Mouse (Mus musculus) embryonic stem cell, embryonic (primary cell): ENCODE results near the gene Ntn3.

Experiments used
- CTCF ChIA-PET, 4 experiments: fragments of 300-600 bp in 2 of 4; fragments of 350-600 bp in 2 of 4; sonication (Branson Sonifier 250); formaldehyde crosslinking; loops; one replicate each; lab custom pipeline; 2022; ENCODE audit warnings: inconsistent platforms in 2 of 4; lab: Charles Lee
- POLR2A ChIA-PET, 4 experiments: fragments of 300-600 bp in 2 of 4; fragments of 350-600 bp in 2 of 4; sonication (Branson Sonifier 250); formaldehyde crosslinking; loops; one replicate each; lab custom pipeline; 2022; ENCODE audit warnings: antibody characterized with exemption in 4 of 4, inconsistent platforms in 1 of 4; lab: Charles Lee

Gene Ntn3

DNA sequence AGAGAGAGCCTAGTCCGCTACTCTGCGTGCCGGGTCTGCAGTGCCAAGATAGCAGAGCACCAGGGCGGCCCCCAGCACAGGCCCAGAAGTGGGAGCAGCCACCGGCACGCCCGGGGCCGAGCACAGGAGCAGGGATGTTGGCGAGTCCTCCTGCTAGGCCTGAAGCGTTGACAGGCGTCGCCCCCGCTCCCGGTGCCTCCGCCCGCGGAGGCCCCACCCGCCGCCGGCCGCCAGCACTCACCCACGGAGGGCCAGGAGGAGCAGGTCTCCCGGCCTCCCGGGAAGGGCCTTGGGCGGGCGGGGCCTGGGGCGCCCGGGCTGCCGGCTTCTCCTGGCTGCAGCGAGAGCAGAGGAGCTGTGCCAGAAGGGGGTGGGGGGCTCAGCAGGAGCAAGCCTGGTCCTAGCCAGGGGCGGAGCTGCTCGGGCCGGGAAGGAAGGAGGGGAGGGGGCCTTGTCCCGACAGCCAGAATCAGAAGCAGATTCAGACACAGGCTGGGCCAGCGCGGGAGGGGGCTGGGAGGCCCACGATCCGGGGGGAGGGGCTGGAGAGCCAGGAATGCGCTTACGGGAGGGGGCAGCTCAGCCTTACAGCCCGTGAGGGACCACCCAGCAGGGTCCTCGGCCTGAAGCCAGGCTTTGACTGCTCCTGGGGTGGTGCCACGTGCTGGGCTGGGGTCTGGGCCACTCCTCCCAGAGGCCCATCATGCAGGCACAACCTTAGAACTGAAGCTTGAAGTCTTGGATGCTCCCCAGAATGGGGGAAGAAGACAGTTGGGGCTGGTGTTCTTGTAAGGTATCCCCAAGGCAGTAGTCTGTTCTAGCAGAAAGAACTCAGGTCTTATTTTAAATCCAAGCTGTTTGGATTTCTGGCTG is at the start of gene Ntn3:
Gene Ntn3, minus strand, starts transcription at position 489 of the 873 bp plus-strand sequence.
- CTCF ChIA-PET: interaction anchor here in 3 of 4 experiments (0.5 to 2.5 kb wide), 4 partner anchors 23 to 1598 kb away, joined by 3 to 6 read pairs (median 6); no protein-coding TSS in a partner anchor

DNA sequence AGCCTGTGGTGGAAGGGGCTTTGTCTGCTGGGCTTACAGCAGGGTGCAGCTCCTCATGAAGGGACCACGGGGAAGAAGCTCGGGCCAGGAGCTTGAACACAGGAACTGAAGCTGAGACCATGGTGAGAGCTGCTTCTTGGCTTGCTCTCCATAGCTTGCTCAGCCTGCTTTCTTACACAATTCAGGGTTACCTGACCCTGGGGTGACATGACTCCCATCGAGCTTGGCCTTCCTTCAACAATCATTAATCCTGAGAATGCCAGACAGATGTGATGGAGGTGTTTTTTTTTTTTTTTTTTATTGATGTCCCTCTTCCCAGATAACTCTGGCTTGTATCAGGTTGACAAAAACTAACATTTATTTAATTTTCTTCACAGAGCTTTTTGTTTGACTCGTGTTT is 49.6 kb upstream of the Ntn3 start:
- POLR2A ChIA-PET: interaction anchor here in 3 of 4 experiments (0.5 to 7.6 kb wide), 18 partner anchors 8 to 252 kb away, joined by 3 to 56 read pairs (median 4); partner anchors contain the start of gene Ccnf (in 1 of the 3)
- CTCF ChIA-PET: interaction anchor here in 3 of 4 experiments (0.6 to 1.3 kb wide), 6 partner anchors 8 to 1273 kb away, joined by 3 to 6 read pairs (median 3); partner anchors contain the start of genes Abca3 (in 1 of the 3) and Ccnf (in 1 of the 3)

More for the DNA sequence above, at the start of gene Ntn3:
- POLR2A ChIA-PET: interaction anchor here (0.5 to 18.4 kb wide), 34 partner anchors 8 to 341 kb away, joined by 3 to 342 read pairs (median 4); partner anchors contain the start of genes Amdhd2 (in 3 of the 4), Ccnf (in 3 of the 4), Atp6v0c (in 2 of the 4) and Tedc2 (in 2 of the 4)

DNA sequence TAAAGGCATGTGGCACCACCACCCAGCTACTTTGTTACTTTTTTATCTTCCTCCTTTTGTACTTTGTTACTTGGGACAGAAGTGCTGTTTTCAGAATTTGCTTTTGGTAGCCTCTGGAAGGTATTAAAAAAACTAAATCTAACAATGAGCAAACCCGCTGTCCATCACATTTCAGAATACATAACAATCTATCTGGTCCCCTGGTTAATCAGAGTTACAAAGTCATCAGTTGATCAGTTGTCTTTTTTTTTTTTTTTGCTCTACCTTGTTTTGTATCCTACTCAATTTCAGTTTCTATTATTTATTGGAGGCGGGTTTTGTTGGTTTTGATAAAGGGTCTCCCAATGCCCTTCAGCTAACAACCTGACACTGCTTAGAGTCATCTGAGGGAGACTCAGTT is 43.0 kb upstream of the Ntn3 start:
- ChIA-PET POLR2A (interaction anchor here in 3 of 4 experiments (0.6 to 9.4 kb wide), 58 partner anchors 9 to 625 kb away, joined by 3 to 165 read pairs (median 8); partner anchors contain the start of genes Abca3 (in 3 of the 3), Atp6v0c (in 2 of the 3), Mlst8 (in 2 of the 3) and Tedc2 (in 2 of the 3)), CTCF (interaction anchor here in 2 of 4 experiments (1.3 to 1.7 kb wide), 4 partner anchors 8 to 119 kb away, joined by 3 to 7 read pairs (median 4); partner anchors contain the start of gene Abca3 (in 1 of the 2))

GRCm38 (mm10) chr17:24251320-24252069 is 42.2 kb upstream of the Ntn3 start, which contains the start of gene Ccnf:
Gene Ccnf (minus strand): TSS chr17:24251484.
- ChIA-PET CTCF (interaction anchor here in 3 of 4 experiments (0.5 to 1.7 kb wide), 28 partner anchors 8 to 1672 kb away, joined by 3 to 9 read pairs (median 3); partner anchors contain the start of genes Abca3 (in 2 of the 3), Tedc2 (in 2 of the 3), Mlst8 (in 1 of the 3) and Pdpk1 (in 1 of the 3)), POLR2A (interaction anchor here (0.5 to 9.4 kb wide), 171 partner anchors 9 to 645 kb away, joined by 3 to 165 read pairs (median 4); partner anchors contain the start of genes Abca3 (in 4 of the 4), Amdhd2 (in 3 of the 4), Ntn3 (in 3 of the 4) and Pdpk1 (in 3 of the 4))

- POLR2A ChIA-PET: interaction anchor here (0.5 to 9.4 kb wide), 162 partner anchors 8 to 646 kb away, joined by 3 to 165 read pairs (median 4); partner anchors contain the start of genes Abca3 (in 4 of the 4), Amdhd2 (in 3 of the 4), Ntn3 (in 3 of the 4) and Pdpk1 (in 3 of the 4)
- CTCF ChIA-PET: interaction anchor here in 3 of 4 experiments (0.5 to 1.7 kb wide), 25 partner anchors 9 to 1673 kb away, joined by 3 to 9 read pairs (median 3); partner anchors contain the start of genes Abca3 (in 2 of the 3), Tedc2 (in 2 of the 3), Mlst8 (in 1 of the 3) and Pdpk1 (in 1 of the 3)
Observed at GRCm38 (mm10) chr17:24250988-24251319, 41.6 kb upstream of the Ntn3 start.

DNA sequence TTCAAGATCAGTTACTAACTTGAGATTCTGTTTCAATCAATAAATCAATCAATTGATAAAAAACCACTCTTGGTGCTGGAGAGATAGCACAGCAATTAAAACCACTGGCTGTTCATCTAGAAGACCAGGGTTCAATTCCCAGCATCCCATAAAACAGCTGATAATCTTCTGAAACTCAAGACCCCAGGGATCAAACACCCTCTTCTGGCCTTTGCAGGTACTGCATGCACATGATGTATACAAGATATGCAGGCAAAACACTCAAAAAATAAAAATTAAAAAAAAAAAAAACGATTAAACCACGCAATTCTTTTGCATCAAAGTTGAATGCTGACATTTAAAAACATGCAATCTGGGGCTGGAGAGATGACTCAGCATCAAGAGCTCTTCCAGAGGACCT is 39.3 kb upstream of the Ntn3 start:
- CTCF ChIA-PET: interaction anchor here (0.6 to 2.0 kb wide), 23 partner anchors 9 to 879 kb away, joined by 3 to 8 read pairs (median 4); partner anchors contain the start of genes Abca3 (in 1 of the 4), E4f1 (in 1 of the 4) and Pgp (in 1 of the 4)

DNA sequence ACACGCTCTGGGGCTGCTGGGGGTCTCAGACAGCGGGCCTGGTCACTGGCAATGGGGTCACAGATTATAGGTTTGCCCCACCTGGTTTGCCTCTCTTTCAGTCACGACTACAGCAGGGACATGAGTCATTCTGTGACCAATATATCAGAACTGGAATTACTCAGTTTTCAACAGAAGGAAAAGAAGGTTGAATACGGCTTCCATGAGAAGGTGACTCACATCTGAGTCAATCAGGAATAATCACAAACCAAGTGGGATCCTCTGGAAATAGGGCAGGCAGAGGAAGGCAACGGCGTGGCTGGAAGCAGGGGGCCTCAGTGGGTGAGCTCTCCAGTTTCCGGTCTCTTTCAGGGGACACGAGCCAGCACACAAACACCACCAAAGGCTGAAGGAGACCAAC is 34.7 kb upstream of the Ntn3 start:
- POLR2A ChIA-PET: interaction anchor here in 3 of 4 experiments (0.6 to 17.7 kb wide), 14 partner anchors 8 to 284 kb away, joined by 3 to 211 read pairs (median 4); partner anchors contain the start of genes Atp6v0c (in 1 of the 3), Tbc1d24 (in 1 of the 3), Tedc2 (in 1 of the 3) and Traf7 (in 1 of the 3)
- CTCF ChIA-PET: interaction anchor here (0.6 to 1.4 kb wide), 8 partner anchors 8 to 274 kb away, joined by 3 to 5 read pairs (median 4); no protein-coding TSS in a partner anchor

More for the DNA sequence above, 39.3 kb upstream of the Ntn3 start:
- POLR2A ChIA-PET: interaction anchor here in 3 of 4 experiments (0.7 to 9.4 kb wide), 27 partner anchors 12 to 199 kb away, joined by 3 to 165 read pairs (median 4); partner anchors contain the start of genes Tedc2 (in 3 of the 3), Atp6v0c (in 2 of the 3), Rnps1 (in 2 of the 3) and Abca3 (in 1 of the 3)

DNA sequence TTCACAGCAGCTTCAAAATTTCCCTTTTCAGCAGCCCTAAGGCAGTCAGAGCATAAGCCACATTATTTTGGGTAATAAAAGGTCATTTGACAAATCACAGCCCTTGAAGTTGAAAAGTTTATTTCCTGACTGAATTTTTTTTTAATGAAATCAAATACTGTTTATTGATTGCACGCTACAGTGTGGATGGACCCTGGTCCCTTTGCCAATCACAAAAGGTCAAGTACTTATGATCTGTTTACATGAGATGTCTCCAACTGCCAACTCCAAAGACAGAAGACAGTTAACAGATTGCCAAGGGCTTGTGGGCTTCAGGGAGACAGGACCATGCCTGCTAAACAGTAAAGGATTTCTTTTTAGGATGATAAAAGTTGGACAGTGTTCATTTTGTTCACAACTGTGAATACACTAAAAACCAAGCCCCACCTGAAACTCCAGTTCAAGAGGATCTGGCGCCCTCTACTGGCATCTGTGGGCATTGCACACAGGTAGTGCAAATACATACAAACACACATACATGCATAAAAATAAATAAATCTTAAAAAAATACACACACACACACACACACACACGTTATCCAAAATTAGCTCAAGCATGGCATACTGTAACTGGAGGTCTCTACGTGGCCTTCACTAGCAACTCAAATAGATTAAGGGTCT is 34.1 kb upstream of the Ntn3 start:
- POLR2A ChIA-PET: interaction anchor here in 3 of 4 experiments (0.6 to 17.7 kb wide), 18 partner anchors 8 to 207 kb away, joined by 3 to 211 read pairs (median 4); partner anchors contain the start of genes Ccnf (in 2 of the 3), Atp6v0c (in 1 of the 3), Tbc1d24 (in 1 of the 3) and Tedc2 (in 1 of the 3)

GRCm38 (mm10) chr17:24236921-24237320 is 27.6 kb upstream of the Ntn3 start:
- ChIA-PET CTCF (interaction anchor here in 2 of 4 experiments (0.5 to 2.0 kb wide), 3 partner anchors 12 to 58 kb away, joined by 3 to 8 read pairs (median 5); no protein-coding TSS in a partner anchor), POLR2A (interaction anchor here (0.5 to 17.7 kb wide), 30 partner anchors 8 to 192 kb away, joined by 3 to 211 read pairs (median 5); partner anchors contain the start of genes Ccnf (in 3 of the 4), Tedc2 (in 2 of the 4), Amdhd2 (in 1 of the 4) and Atp6v0c (in 1 of the 4))

More for the DNA sequence above, 34.1 kb upstream of the Ntn3 start:
- CTCF ChIA-PET: interaction anchor here in 3 of 4 experiments (0.6 to 1.2 kb wide), 7 partner anchors 9 to 233 kb away, joined by 3 to 5 read pairs (median 4); no protein-coding TSS in a partner anchor

GRCm38 (mm10) chr17:24236479-24236878 is 27.1 kb upstream of the Ntn3 start:
- ChIA-PET CTCF (interaction anchor here in 3 of 4 experiments (0.5 to 2.0 kb wide), 4 partner anchors 12 to 179 kb away, joined by 3 to 8 read pairs (median 4); no protein-coding TSS in a partner anchor), POLR2A (interaction anchor here (0.5 to 17.7 kb wide), 29 partner anchors 8 to 346 kb away, joined by 3 to 211 read pairs (median 5); partner anchors contain the start of genes Ccnf (in 3 of the 4), Tedc2 (in 2 of the 4), Amdhd2 (in 1 of the 4) and Atp6v0c (in 1 of the 4))

DNA sequence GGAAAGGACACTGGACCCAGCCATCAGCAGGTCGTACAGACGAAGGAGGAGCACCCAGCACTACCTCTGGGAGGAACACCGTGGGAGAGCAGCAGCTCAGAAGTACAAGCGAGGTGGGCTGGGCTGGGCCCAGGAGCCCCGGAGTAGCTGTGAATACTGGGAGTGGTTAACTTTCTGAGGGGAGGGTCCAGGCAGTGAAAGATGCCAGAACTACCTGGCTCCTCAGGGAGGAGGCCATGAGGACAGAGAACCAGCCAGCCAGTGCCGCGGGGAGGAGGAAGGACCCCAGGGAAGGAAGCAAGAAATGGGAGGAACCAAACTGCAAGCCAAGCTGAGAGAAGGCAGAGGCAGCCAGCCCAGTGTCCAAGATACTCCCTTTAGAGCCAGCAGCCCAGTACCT is 18.6 kb upstream of the Ntn3 start:
- ChIA-PET CTCF (interaction anchor here in 3 of 4 experiments (0.5 to 0.6 kb wide), 3 partner anchors 24 to 205 kb away, joined by 3 to 7 read pairs (median 4); no protein-coding TSS in a partner anchor), POLR2A (interaction anchor here in 2 of 4 experiments (0.6 to 17.7 kb wide), 20 partner anchors 5 to 199 kb away, joined by 3 to 211 read pairs (median 4); partner anchors contain the start of genes Amdhd2 (in 2 of the 2), Ccnf (in 2 of the 2) and Tedc2 (in 1 of the 2))

DNA sequence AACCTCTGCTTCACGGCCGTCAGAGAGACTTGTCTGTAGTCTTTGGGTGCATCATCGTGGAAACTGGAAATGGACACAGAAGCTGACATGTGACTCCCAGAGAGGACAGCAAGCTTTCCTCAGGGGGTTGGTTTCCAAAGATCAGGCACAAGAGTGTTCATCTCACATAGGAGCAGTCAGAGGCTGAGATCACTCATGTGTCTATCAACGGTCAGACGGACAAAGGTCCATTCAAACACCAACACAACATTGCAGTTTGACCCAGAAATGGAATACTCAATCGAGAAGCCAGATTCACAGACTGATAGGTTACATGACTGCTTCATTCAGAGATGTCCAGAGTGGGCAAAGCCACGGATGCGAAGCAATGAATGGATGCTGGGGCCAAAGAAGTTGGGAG is 17.4 kb upstream of the Ntn3 start:
- POLR2A ChIA-PET: interaction anchor here in 2 of 4 experiments (0.9 to 12.4 kb wide), 7 partner anchors 10 to 57 kb away, joined by 4 to 342 read pairs (median 32); partner anchors contain the start of genes Ccnf (in 2 of the 2), Atp6v0c (in 1 of the 2), Ntn3 (in 1 of the 2) and Tbc1d24 (in 1 of the 2)

GRCm38 (mm10) chr17:24225851-24226250 is 16.5 kb upstream of the Ntn3 start:
- POLR2A ChIA-PET: interaction anchor here in 3 of 4 experiments (0.5 to 12.4 kb wide), 14 partner anchors 11 to 302 kb away, joined by 3 to 342 read pairs (median 4); partner anchors contain the start of genes Atp6v0c (in 2 of the 3), Ccnf (in 2 of the 3), Ntn3 (in 1 of the 3) and Tbc1d24 (in 1 of the 3)

More for the DNA sequence above, 17.4 kb upstream of the Ntn3 start:
- CTCF ChIA-PET: interaction anchor here in 1 of 4 experiments (0.6 kb wide), 1 partner anchor 220 kb away, joined by 3 read pairs; no protein-coding TSS in a partner anchor

DNA sequence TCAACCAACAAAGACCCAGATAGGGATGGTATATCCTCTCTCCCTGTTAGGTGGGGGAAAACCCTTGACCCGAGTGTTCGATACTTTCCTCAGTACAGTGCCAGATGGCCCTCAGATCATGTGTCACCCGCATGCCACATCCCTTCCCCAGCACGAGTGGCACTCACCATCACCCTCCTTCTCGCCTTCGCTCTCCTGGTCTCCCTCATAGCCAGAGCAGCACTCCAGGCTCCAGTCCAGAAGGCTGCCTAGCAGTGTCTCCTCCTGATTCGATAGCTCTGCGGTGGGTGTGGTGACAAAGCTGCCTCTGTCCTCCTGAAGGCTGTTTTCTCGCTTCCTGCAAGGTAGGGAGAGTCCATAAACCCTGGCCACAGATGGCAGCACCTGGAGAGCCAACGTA is 15.4 kb upstream of the Ntn3 start:
- ChIA-PET POLR2A (interaction anchor here in 3 of 4 experiments (0.6 to 12.4 kb wide), 15 partner anchors 8 to 203 kb away, joined by 3 to 342 read pairs (median 32); partner anchors contain the start of genes Ccnf (in 3 of the 3), Ntn3 (in 2 of the 3), Amdhd2 (in 1 of the 3) and Atp6v0c (in 1 of the 3)), CTCF (interaction anchor here in 1 of 4 experiments (1.2 kb wide), 1 partner anchor 51 kb away, joined by 4 read pairs; no protein-coding TSS in a partner anchor)

More at GRCm38 (mm10) chr17:24225851-24226250, 16.5 kb upstream of the Ntn3 start:
- CTCF ChIA-PET: interaction anchor here in 1 of 4 experiments (1.2 kb wide), 1 partner anchor 53 kb away, joined by 4 read pairs; no protein-coding TSS in a partner anchor
